Mouse (Mus musculus) testis, adult 2 months (tissue): ENCODE data around the gene Vmp1. TPM values are rescaled to one million over a fixed set of nuclear protein-coding genes. Genes with fewer than 3 reads are reported as not detected.

Experiments
- H3K27ac ChIP-seq: fragments of 200-500 bp; 2 replicates; pipeline ENCODE4 v1.5.1; 2012; ENCODE audit warnings: low read depth, low read length; ENCODE audit not compliant: control insufficient read depth, insufficient read depth
- H3K27me3 ChIP-seq: fragments of 200-500 bp; 2 replicates; pipeline ENCODE4 v1.6.1; 2012; ENCODE audit warnings: mild to moderate bottlenecking, low read length, moderate library complexity; ENCODE audit not compliant: control insufficient read depth, insufficient read depth
- H3K36me3 ChIP-seq: fragments of 200-500 bp; 2 replicates; pipeline ENCODE4 v1.6.1; 2012; ENCODE audit warnings: mild to moderate bottlenecking, low read length; ENCODE audit not compliant: control insufficient read depth, insufficient read depth
- H3K4me1 ChIP-seq: fragments of 200-500 bp; 2 replicates; pipeline ENCODE4 v1.6.1; 2012; ENCODE audit warnings: low read length; ENCODE audit not compliant: control insufficient read depth, insufficient read depth
- H3K4me3 ChIP-seq: fragments of 200-500 bp; 2 replicates; pipeline ENCODE4 v1.5.1; 2012; ENCODE audit warnings: low read depth, mild to moderate bottlenecking, low read length, moderate library complexity, mixed read lengths; ENCODE audit not compliant: control insufficient read depth
- CTCF ChIP-seq: fragments of 200-500 bp; IDR thresholded peaks from 2 replicates; pipeline ENCODE4 v1.5.1; 2012; ENCODE audit warnings: low read depth, mild to moderate bottlenecking, inconsistent platforms, low read length, moderate library complexity; ENCODE audit not compliant: control insufficient read depth, insufficient read depth, insufficient replicate concordance
- POLR2A ChIP-seq: fragments of 200-500 bp; IDR thresholded peaks from 2 replicates; pipeline ENCODE4 v1.6.1; 2012; ENCODE audit warnings: low read depth, mild to moderate bottlenecking, inconsistent platforms, low read length, moderate library complexity; ENCODE audit not compliant: control insufficient read depth
- polyA plus RNA-seq: library from polyadenylated mRNA; depleted of rRNA; stranded (reverse); fragments of >200 nt; gene quantifications from 2 replicates; pipeline ENCODE4 v1.2.3, GENCODE M21; 2012

The Vmp1 gene
- polyA plus RNA-seq, 1 experiment, result 19.0 TPM

DNA sequence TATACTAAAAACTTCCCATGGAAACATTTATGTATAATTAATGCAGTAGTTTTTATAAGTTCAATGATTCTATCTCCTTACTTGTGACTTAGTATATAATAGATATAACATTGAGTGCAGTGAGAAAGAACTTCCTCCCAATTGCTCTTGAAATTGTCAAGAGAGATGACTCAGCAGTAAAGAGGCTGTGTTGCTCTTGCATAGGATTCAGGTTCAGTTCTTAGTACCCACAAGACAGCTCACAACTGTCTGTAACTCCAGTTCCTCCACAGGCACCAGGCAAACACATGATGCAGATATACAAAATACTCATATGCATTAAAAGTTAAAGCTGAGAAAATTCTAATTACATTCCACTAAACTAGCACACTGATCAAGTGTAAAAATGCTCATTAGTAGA lies 25.8 kb downstream of the Vmp1 start:
- no peak overlapping the region for H3K4me3 ChIP-seq
- H3K4me1 ChIP-seq, result no peaks in the 10 kb centered on the region
- peaks cover 2% of the 10 kb centered on the region for H3K36me3 ChIP-seq
- TF ChIP-seq POLR2A, result no peak
- no peak for TF ChIP-seq CTCF
- H3K27ac ChIP-seq, result no peak overlapping the region
- H3K27me3 ChIP-seq, result no peaks in the 10 kb centered on the region

DNA sequence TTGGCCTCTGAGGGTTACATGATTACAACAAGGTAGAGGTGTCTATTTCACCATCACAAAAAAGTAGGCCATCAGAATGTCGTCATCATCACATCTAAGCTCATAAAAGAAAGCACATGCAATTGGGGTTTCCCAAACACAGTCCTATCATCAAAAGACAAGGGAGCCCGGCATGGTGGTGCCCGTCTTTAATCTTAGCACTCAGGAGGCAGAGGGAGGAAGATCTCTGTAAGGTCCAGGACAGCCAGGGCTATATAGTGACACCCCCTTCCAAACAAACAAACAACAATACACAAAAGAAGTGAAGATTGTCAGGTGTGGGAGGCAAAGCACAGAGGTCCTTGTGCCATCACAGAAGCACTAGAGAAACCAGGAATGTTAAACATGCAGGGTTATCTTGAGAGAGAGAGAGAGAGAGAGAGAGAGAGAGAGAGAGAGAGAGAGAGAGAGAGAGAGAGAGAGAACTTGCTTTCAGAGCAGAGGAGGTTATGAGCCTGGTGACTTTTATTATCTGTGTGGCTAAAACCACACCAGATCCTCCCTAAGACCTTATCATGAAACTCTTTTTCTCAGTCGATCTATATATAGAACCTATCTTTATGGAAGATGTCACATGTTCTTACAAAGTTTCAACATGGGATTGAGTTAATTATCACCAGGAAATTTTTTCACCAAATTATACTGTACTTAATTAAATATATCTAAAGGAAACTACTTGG lies 26.6 kb downstream of the Vmp1 start:
- Histone ChIP-seq H3K4me1 (no peaks in the 10 kb centered on the region), H3K27me3 (no peaks in the 10 kb centered on the region), H3K36me3 (peaks cover 2% of the 10 kb centered on the region), H3K27ac (no peak overlapping the region), H3K4me3 (no peak overlapping the region)
- TF ChIP-seq POLR2A, result no peak

DNA sequence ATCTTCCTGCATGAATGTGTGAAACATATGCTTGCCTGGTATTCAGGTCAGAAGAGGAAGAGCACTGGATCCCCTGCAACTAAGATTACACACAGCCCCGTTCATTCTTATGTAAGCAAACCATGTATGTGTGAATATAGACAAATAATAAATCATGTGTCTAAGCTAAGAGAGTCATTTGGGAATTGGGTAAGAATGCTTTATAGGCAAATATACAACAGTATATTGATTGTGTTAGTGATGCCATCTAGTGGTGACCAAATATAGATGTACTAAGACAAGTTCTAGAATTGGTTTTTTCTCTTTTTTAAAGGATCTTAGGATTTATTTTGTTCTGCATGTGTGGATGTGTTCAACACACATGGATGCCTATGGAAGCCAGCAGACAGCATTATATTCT lies 28.0 kb downstream of the Vmp1 start:
- Histone ChIP-seq H3K36me3 (peaks cover 2% of the 10 kb centered on the region), H3K4me1 (no peaks in the 10 kb centered on the region)
- TF ChIP-seq CTCF, result no peak
- TF ChIP-seq POLR2A, result no peak

DNA sequence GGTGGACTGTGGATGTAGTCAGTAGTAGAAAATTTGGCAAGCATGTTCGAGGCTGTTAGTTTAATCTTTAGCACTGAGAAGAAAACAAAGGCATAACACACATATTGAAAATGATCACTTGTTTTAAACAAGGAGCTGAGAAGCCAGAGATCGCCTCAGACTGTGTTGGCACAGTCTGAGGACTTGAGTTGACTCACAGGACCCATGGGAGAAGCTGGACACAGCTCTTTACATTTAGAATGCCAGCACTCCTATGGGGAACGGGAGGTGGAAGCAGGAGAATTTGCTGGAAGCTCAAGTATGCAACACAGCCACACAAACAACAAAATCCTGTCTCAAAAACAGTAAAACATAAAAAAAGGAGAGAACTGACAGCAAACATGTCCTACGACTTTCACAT lies 29.5 kb downstream of the Vmp1 start:
- no peaks in the 10 kb centered on the region for H3K4me1 ChIP-seq
- no peak overlapping the region for H3K27ac ChIP-seq
- no peaks in the 10 kb centered on the region for H3K27me3 ChIP-seq
- peaks cover 2% of the 10 kb centered on the region for H3K36me3 ChIP-seq
- TF ChIP-seq CTCF (no peak), POLR2A (no peak)
- no peak overlapping the region for H3K4me3 ChIP-seq

More for the DNA sequence above, 28.0 kb downstream of the Vmp1 start:
- Histone ChIP-seq H3K27ac (no peak overlapping the region), H3K27me3 (no peaks in the 10 kb centered on the region), H3K4me3 (no peak overlapping the region)

DNA sequence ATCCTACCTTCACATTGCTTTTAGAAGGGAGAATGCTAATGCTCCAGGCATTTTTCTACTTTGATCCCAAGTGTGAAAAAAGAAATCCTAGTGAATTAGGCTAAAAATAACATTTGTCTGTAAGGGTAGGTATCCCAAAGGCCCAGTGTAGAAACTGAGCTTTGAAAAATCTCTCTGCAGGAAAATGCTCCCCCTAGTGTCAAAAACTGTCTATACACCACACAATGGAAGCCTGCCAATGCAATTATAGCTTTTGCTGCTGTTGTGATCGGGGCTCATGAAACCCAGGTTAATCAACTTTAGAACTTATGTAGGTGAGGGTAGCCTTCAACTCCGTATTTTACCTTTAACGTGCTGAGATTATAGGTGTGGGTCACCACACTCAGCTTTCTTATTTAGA lies 30.2 kb downstream of the Vmp1 start:
- TF ChIP-seq CTCF, result no peak
- no peak overlapping the region for H3K4me3 ChIP-seq

DNA sequence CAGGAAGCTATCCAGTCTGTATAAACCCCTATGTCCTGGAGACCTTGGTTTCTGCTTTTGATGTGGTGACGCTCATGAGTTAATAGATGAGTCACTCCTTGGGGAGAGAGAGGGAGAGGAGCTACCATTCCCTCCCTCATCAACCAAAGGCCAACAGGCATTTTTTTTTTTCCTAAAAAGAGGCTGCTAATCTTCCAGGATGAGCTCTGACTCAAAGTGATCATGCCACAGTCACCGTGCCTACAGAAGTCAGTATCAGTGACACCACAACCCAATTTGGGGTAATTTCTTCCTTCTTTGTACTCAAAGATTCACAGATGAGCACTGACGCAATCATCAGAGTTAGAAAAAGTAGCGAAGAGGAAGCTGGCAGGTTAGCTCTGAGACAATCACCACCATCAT lies 31.1 kb downstream of the Vmp1 start:
- H3K4me3 ChIP-seq, result no peak overlapping the region
- peaks cover 2% of the 10 kb centered on the region; the same call in 1 of the 2 replicates for H3K36me3 ChIP-seq
- no peaks in the 10 kb centered on the region for H3K27me3 ChIP-seq
- TF ChIP-seq POLR2A, result no peak
- TF ChIP-seq CTCF, result no peak
- no peaks in the 10 kb centered on the region for H3K4me1 ChIP-seq
- H3K27ac ChIP-seq, result no peak overlapping the region

More for the DNA sequence above, 30.2 kb downstream of the Vmp1 start:
- H3K4me1 ChIP-seq, result no peaks in the 10 kb centered on the region
- H3K36me3 ChIP-seq, result peaks cover 2% of the 10 kb centered on the region
- no peak overlapping the region for H3K27ac ChIP-seq
- no peaks in the 10 kb centered on the region for H3K27me3 ChIP-seq

DNA sequence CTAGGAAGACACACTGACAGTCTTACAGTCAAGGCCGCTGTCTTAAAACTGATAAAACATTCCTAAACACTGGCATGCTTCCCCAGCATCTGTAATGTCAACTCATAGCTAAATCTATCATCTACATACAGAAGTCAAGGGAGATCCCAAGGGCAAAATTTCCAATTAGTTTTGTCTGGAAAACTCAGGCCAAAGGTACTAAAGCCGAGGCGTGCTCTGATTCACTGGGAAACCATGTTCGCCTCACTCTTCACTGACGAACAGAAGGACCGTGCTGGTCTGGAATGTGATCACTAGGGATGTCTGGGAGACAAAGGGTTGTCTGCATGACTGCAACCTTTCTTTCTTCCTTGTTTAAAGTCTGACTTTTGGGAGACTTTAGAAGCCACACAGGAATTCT lies 33.0 kb downstream of the Vmp1 start:
- no peaks in the 10 kb centered on the region for H3K27me3 ChIP-seq
- H3K4me3 ChIP-seq, result no peak overlapping the region
- no peaks in the 10 kb centered on the region for H3K4me1 ChIP-seq
- H3K36me3 ChIP-seq, result no peaks in the 10 kb centered on the region; the same call in 1 of the 2 replicates
- no peak for TF ChIP-seq POLR2A
- TF ChIP-seq CTCF, result no peak
- H3K27ac ChIP-seq, result no peak overlapping the region
